Mouse (Mus musculus) cerebellum, postnatal 14 days (tissue): ENCODE measurements around the gene Zfand4.
A peak's percentile ranks its signal among the peaks of the same experiment; 100 is the strongest.
"Not testable (repeated sequence)": the region's sequence is repeated elsewhere in the genome, so short reads cannot be mapped to it uniquely, and the experiment has no call there.

Experiments
- DNase-seq, 2 experiments: peaks; one replicate each; pipeline ENCODE4 v3.0.0; 2021; ENCODE audit warnings: mixed read lengths in 2 of 2

Zfand4 gene

GRCm38 (mm10) chr6:116326641-116327040 lies 62.6 kb downstream of the Zfand4 start:
- DNase-seq = no peak

GRCm38 (mm10) chr6:116331396-116331795 lies 67.4 kb downstream of the Zfand4 start:
- peak; percentile 53 to 65 for DNase-seq

- DNase-seq = no peak
These were observed 73.4 kb downstream of the Zfand4 start for GRCm38 (mm10) chr6:116337466-116337834.

GRCm38 (mm10) chr6:116337835-116338501 lies 73.9 kb downstream of the Zfand4 start, which contains the start of gene March8:
TSS of gene March8 (plus strand) at chr6:116338024.
- DNase-seq = peak; percentile 91 to 93

GRCm38 (mm10) chr6:116338520-116338919 lies 74.5 kb downstream of the Zfand4 start:
- DNase-seq = no peak

- no peak for DNase-seq
These were observed 75.1 kb downstream of the Zfand4 start for GRCm38 (mm10) chr6:116339088-116339487.

- DNase-seq = no peak
These were observed 76.5 kb downstream of the Zfand4 start for GRCm38 (mm10) chr6:116340521-116340920.

- DNase-seq = no peak
These were observed 83.9 kb downstream of the Zfand4 start for GRCm38 (mm10) chr6:116347953-116348352.

GRCm38 (mm10) chr6:116349997-116350396 lies 86.0 kb downstream of the Zfand4 start:
- no peak for DNase-seq

GRCm38 (mm10) chr6:116350643-116351042 lies 86.6 kb downstream of the Zfand4 start:
- DNase-seq = no peak

GRCm38 (mm10) chr6:116351534-116351933 lies 87.5 kb downstream of the Zfand4 start:
- no peak for DNase-seq

GRCm38 (mm10) chr6:116353428-116353827 lies 89.4 kb downstream of the Zfand4 start:
- DNase-seq = no peak

GRCm38 (mm10) chr6:116356311-116356947 lies 92.4 kb downstream of the Zfand4 start:
- DNase-seq = not testable (repeated sequence)

GRCm38 (mm10) chr6:116356948-116357325 lies 92.9 kb downstream of the Zfand4 start:
- peak; percentile 30 to 42 for DNase-seq

- no peak for DNase-seq
These were observed 94.0 kb downstream of the Zfand4 start for GRCm38 (mm10) chr6:116358056-116358455.

GRCm38 (mm10) chr6:116359256-116359655 lies 95.2 kb downstream of the Zfand4 start:
- no peak for DNase-seq

- DNase-seq = no peak
These were observed 97.4 kb downstream of the Zfand4 start for GRCm38 (mm10) chr6:116361463-116361862.

- no peak for DNase-seq
These were observed 98.0 kb downstream of the Zfand4 start for GRCm38 (mm10) chr6:116361993-116362392.

- no peak for DNase-seq
These were observed 103.9 kb downstream of the Zfand4 start for GRCm38 (mm10) chr6:116367971-116368370.

- no peak for DNase-seq
These were observed 105.8 kb downstream of the Zfand4 start for GRCm38 (mm10) chr6:116369811-116370210.

- DNase-seq = no peak
These were observed 106.4 kb downstream of the Zfand4 start for GRCm38 (mm10) chr6:116370216-116370976.

- no peak for DNase-seq
These were observed 107.5 kb downstream of the Zfand4 start for GRCm38 (mm10) chr6:116371500-116371899.

GRCm38 (mm10) chr6:116374136-116374535 lies 110.1 kb downstream of the Zfand4 start:
- DNase-seq = no peak

GRCm38 (mm10) chr6:116374618-116375017 lies 110.6 kb downstream of the Zfand4 start:
- no peak for DNase-seq
